Mouse (Mus musculus): Measurements from ENCODE around the gene D5Ertd579e. TPM values are rescaled to one million over a fixed set of nuclear protein-coding genes. Genes with fewer than 3 reads are reported as not detected.

D5Ertd579e gene
- total RNA-seq, 2 experiments from 2014 or later: 86.4 to 98.1 TPM

DNA sequence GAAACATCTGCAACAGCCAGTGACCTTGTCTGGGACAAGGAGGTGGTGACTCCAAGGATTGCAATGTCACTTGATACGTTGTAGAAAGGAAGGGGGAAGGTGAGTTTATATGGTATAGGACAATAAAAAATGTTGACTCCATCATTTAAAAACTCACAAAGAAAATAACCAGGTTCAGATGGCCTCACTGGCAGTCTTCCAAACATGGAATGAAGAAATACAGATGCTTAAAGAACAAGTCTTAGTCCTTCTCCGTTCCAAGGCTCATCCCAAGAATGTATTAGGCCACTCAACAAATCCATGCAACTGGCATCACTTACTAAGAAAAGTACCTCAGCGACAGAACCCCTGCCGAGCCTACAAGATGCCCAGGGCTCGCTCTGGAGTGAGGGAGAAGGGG lies 141.3 kb downstream of the D5Ertd579e start:
- intact Hi-C loops (cut with DNase I): no loop called here
- DNase-seq: no peak
- no peak overlapping the region for H3K4me3 ChIP-seq
- TF ChIP-seq CTCF (IDR thresholded peaks at IDR 0.05): no peak
- H3K27ac ChIP-seq: no peak overlapping the region

DNA sequence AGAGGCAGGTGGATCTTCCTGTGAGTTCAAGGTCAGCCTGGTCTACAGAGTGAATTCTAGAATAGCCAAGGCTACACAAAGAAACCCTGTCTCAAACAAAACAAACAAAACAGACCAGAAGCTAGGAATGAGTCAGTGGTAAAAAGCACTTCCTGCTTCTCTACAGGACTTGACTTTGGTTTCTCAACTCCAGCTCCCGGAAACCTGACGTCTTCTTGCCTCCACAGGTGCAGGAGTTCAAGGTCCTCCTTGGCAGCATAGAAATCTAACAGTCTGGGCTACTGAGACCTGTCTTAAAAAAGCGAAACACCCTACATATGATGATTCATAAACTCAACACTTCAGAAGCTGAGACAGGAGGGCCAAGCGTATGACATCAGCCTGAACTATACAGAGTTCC lies 141.9 kb downstream of the D5Ertd579e start:
- no peak for DNase-seq
- H3K4me3 ChIP-seq: no peak overlapping the region
- no peak overlapping the region for H3K27ac ChIP-seq
- intact Hi-C loops (cut with DNase I): no loop called here
- TF ChIP-seq CTCF (IDR thresholded peaks at IDR 0.05): no peak

DNA sequence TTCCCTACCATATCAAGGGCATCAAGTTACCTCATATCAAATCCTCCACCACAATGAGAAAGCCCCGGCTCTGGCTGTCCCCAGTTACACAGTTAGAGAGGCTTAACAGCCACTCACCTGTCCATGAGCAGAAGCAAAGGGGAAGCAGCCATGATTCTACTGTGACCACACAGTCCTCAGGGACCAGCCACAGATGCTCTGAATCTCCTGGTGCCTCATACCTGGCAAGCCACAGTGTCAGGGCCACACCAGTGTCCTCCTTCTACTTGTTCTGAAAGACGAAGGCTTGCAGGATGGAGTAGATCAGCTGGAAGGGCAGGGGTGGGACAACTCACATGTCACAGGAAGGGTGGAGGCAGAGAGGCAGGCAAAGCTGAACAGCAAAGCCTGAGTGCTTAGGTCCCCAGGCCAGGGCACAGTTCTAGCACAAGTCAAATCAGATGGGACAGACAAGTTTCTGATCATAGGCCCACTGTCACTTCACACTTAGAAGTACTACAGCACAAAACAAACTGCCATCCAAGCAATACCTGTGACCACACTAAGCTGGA lies 142.7 kb downstream of the D5Ertd579e start:
- no peak for DNase-seq
- no peak overlapping the region for H3K4me3 ChIP-seq
- intact Hi-C loops (cut with DNase I): no loop called here
- no peak overlapping the region for H3K27ac ChIP-seq
- TF ChIP-seq CTCF (IDR thresholded peaks at IDR 0.05): no peak

DNA sequence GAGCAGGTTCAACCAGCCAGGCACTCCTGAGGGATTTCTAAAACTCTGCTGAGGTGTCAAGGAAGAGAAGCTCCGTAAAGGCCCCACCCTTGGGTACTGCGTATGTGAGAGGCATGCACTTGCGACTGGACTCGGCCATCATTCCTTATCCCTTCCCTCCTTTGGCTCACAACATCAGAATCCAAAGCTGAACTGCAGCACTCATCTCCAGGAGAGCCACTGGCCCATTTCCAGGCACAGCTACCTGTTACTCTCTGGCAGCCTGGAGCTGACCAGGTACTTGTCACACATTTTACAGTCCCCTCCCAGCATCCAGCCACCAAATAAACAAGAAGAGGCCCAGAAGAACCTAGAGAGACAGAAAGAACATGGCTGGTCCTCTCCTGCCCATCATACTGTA lies 143.4 kb downstream of the D5Ertd579e start:
- intact Hi-C loops (cut with DNase I): no loop called here

More for the DNA sequence above, 143.4 kb downstream of the D5Ertd579e start:
- DNase-seq: no peak
- no peak for TF ChIP-seq CTCF (IDR thresholded peaks at IDR 0.05)
- Histone ChIP-seq H3K27ac (no peak overlapping the region), H3K4me3 (no peak overlapping the region)

Other genes starting within 250 kb of the D5Ertd579e start
- gene Grpel1, start 231.0 kb downstream of the D5Ertd579e start, total RNA-seq (2021): 10 to 100 TPM; 30.6 to 39.1 TPM
- 10 to 100 TPM; 14.3 to 15.8 TPM for gene Tada2b, start 211.7 kb downstream of the D5Ertd579e start, total RNA-seq (2021)
- gene Ccdc96, start 211.4 kb downstream of the D5Ertd579e start, total RNA-seq (2021): under 1 TPM in 1 of 2 experiments, not detected in 1; 0.11 TPM
- 10 to 100 TPM; 14.3 to 16.7 TPM for gene Tbc1d14, start 102.7 kb downstream of the D5Ertd579e start, total RNA-seq (2021)
- gene Bloc1s4, start 52.6 kb upstream of the D5Ertd579e start, total RNA-seq (2021): 10 to 100 TPM in 1 of 2 experiments, 1 to 10 TPM in 1; 9.1 to 11.0 TPM
- 100 to 1,000 TPM; 207 to 261 TPM for gene Mrfap1, start 100.7 kb upstream of the D5Ertd579e start, total RNA-seq (2021)
- gene Man2b2, start 134.6 kb upstream of the D5Ertd579e start, total RNA-seq (2021): 1 to 10 TPM; 4.7 to 6.2 TPM
- gene Ppp2r2c, start 172.5 kb upstream of the D5Ertd579e start, total RNA-seq (2021): under 1 TPM; 0.17 to 0.18 TPM